Mouse (Mus musculus) MEL (cell line): ENCODE measurements around the gene H2-Q4.
"Not testable (repeated sequence)": the region's sequence is repeated elsewhere in the genome, so short reads cannot be mapped to it uniquely, and the experiment has no call there.

ENCODE experiments used
- BHLHE40 ChIP-seq: IDR thresholded peaks from 2 replicates; pipeline ENCODE4 v1.6.1; 2012; ENCODE audit warnings: low read depth, mild to moderate bottlenecking, inconsistent platforms, low read length, improper control_type of control experiment, borderline replicate concordance
- CHD1 ChIP-seq: IDR thresholded peaks from 2 replicates; pipeline ENCODE4 v1.6.1; 2012; ENCODE audit warnings: low read depth, mild to moderate bottlenecking, inconsistent platforms, low read length, improper control_type of control experiment
- CTCF ChIP-seq, 3 experiments: IDR thresholded peaks in 2 of 3; conservative IDR thresholded peaks in 1 of 3; 2 replicates each; pipeline ENCODE4 v1.5.1; 2011 to 2012; ENCODE audit warnings: low read length in 3 of 3, low read depth in 2 of 3, mild to moderate bottlenecking in 2 of 3, improper control_type of control experiment in 1 of 3, inconsistent platforms in 1 of 3, mixed read lengths in 1 of 3, moderate library complexity in 1 of 3; ENCODE audit not compliant: control insufficient read depth in 1 of 3, insufficient read depth in 1 of 3, poor library complexity in 1 of 3, severe bottlenecking in 1 of 3
- E2F4 ChIP-seq: IDR thresholded peaks from 2 replicates; pipeline ENCODE4 v1.6.1; 2011; ENCODE audit warnings: low read depth, low read length, improper control_type of control experiment, borderline replicate concordance
- EP300 ChIP-seq, 2 experiments: IDR thresholded peaks; 2 replicates each; pipeline ENCODE4 v1.6.1; 2011; ENCODE audit warnings: improper control_type of control experiment in 2 of 2, low read length in 2 of 2, low read depth in 1 of 2, mild to moderate bottlenecking in 1 of 2
- GABPA ChIP-seq: IDR thresholded peaks from 2 replicates; pipeline ENCODE4 v1.6.1; 2012; ENCODE audit warnings: low read depth, mild to moderate bottlenecking, inconsistent platforms, low read length, improper control_type of control experiment, moderate library complexity
- NRF1 ChIP-seq: IDR thresholded peaks from 2 replicates; pipeline ENCODE4 v1.6.1; 2014; ENCODE audit warnings: low read depth, mild to moderate bottlenecking, inconsistent platforms, low read length, improper control_type of control experiment, moderate library complexity; ENCODE audit not compliant: poor library complexity, insufficient read depth, severe bottlenecking
- POLR2A ChIP-seq, 2 experiments: IDR thresholded peaks; 2 replicates each; pipeline ENCODE4 v1.6.1; 2011 to 2012; ENCODE audit warnings: low read length in 2 of 2, mild to moderate bottlenecking in 2 of 2, control low read depth in 1 of 2, improper control_type of control experiment in 1 of 2, low read depth in 1 of 2, moderate library complexity in 1 of 2; ENCODE audit not compliant: control insufficient read depth in 1 of 2, insufficient read depth in 1 of 2, poor library complexity in 1 of 2
- SIN3A ChIP-seq: IDR thresholded peaks from 2 replicates; pipeline ENCODE4 v1.6.1; 2012; ENCODE audit warnings: low read length, improper control_type of control experiment, inconsistent platforms
- TAL1 ChIP-seq: IDR thresholded peaks from 2 replicates; pipeline ENCODE4 v1.6.1; 2012; ENCODE audit warnings: mild to moderate bottlenecking, inconsistent platforms, low read length, moderate library complexity, mixed read lengths
- TCF12 ChIP-seq: IDR thresholded peaks from 2 replicates; pipeline ENCODE4 v1.6.1; 2014; ENCODE audit warnings: low read depth, mild to moderate bottlenecking, inconsistent platforms, low read length, improper control_type of control experiment, moderate library complexity
- ZNF384 ChIP-seq: IDR thresholded peaks from 2 replicates; pipeline ENCODE4 v1.6.1; 2012; ENCODE audit warnings: low read depth, mild to moderate bottlenecking, inconsistent platforms, low read length, improper control_type of control experiment

DNA sequence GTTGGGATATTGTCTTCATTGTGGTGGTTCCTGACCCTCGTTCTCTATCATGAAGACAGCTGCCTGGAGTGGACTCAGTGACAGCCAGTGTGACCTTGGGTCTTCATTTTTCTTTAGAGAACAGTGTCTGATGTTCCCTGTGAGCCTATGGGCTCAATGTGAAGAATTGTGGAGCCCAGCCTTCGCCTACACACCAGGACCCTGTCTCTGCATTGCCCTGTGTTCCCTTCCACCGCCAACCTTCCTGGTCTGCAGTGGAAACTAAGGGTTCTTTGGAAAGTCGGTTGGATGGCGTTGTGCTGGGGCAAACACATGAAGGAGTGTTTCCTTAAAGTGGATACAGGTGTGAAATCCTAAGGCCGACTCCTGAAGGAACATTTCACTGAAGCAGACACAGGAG, 49.5 kb downstream of the H2-Q4 start:
- TF ChIP-seq CTCF (IDR thresholded peaks at IDR 0.05 in 2 of 3, conservative IDR thresholded peaks at IDR 0.05 in 1 of 3; ENCODE audit: control insufficient read depth in 1 of 3, insufficient read depth in 1 of 3, low read depth in 2 of 3, low read length in 3 of 3, poor library complexity in 1 of 3, severe bottlenecking in 1 of 3); POLR2A (IDR thresholded peaks at IDR 0.05; ENCODE audit: control insufficient read depth in 1 of 2, insufficient read depth in 1 of 2, low read depth in 1 of 2, low read length in 2 of 2, poor library complexity in 1 of 2); BHLHE40; SIN3A; EP300 (IDR thresholded peaks at IDR 0.05; ENCODE audit: low read depth in 1 of 2, low read length in 2 of 2); NRF1; ZNF384; GABPA; TAL1; CHD1; TCF12; E2F4: not testable (repeated sequence)
